Mouse (Mus musculus): ENCODE measurements around the gene A3galt2. TPM values are rescaled to one million over a fixed set of nuclear protein-coding genes. Genes with fewer than 3 reads are reported as not detected.
A peak's percentile ranks its signal among the peaks of the same experiment; 100 is the strongest.

Gene A3galt2
- total RNA-seq, 2 experiments from 2014 or later = 1.1 to 1.3 TPM

DNA sequence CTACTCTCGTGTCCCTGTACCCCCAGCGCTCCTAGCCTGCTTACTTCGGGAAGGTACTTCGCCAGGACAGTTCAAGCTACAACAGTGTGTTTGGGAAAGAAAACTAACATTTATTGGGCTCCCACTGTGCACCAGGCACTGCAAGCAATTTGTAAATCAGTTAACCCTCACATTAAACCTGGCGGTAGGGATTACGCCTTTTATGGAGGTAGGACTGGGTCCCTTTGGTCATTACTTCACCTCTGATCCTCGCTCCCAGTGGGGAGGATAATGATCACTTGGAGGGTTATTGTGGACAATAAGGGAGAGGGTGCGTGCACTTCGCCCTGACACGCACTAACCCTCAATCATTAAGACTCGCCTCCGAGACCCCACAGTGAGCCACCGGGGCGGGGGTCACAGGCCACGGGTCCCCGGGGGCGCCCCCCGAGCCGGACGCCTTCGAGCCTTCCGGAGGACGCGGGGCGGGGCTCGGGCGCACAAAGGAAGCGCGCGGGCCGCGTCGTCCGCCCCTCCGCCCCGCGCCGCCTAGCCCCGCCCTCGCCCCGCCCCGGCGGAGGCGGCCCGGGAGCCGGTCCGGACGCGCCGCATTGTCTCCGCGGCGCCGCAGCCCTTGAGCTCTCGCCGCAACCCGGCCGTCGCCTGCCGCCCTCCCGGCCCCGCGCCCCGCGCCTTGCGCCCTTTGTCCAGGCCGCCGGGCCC is 28.0 kb upstream of the A3galt2 start:
- intact Hi-C loops (cut with DNase I) = no loop called here
- peak; percentile 84 for DNase-seq

DNA sequence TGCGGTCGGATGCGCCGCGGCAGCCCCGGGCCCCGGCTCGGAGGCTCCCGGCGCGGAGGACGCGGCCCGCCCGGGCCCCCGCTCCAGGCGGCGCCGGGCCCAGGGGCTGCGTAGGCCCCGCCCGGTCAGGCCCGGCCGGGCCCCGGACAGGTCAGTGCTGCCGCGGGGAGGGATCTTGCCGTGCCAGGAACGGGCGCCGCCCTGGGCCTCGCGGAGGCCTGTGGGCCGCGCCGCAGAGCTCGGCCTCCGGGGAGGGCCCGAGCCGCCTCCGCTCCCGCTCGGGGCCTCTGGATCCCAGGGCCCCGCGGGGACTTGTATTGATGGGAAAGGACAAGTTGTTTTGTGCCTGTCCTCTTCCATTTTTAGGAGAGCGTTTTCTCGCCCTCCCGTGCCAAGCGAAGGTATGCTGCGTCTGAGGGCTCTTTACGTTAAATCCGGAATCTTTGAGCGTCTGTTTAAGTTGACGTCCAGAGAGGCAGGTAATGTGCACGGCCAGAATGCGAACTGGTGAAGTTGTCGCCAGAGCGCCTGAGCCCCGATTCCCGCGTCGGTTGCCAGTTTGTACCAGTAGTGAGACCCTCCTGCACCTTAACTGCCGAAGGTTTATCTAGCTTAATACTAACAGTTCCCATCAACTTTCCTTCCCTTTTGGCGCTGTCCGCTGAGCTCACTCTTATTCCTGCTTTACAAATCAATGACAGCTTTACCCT is 27.3 kb upstream of the A3galt2 start:
- DNase-seq = peak; percentile 32
- intact Hi-C loops (cut with DNase I) = no loop called here

DNA sequence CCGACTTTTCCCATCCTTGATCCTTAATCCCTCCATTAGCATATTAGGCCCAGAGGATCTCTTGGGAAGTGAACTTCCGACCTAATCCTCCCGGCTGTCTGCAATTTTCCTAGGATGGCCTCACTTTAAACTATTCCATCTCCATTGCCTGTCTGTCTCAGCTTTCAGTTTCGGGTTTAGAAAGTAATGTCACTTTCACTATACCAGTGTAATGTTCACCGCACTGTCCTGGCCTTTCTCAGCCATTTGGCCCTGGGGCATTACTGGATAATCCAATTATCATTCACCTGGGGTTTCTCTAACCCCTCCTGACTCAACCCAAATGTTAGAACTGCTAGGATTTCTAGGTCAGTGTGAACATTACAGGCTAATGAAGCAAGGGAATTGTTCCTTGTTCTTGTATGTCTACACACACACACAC is 26.7 kb upstream of the A3galt2 start:
- intact Hi-C loops (cut with DNase I) = no loop called here

GRCm38 (mm10) chr4:128729033-128729708 is 26.0 kb upstream of the A3galt2 start:
- peak; percentile 89 for DNase-seq
- intact Hi-C loops (cut with DNase I) = no loop called here

More for the DNA sequence above, 26.7 kb upstream of the A3galt2 start:
- no peak for DNase-seq

DNA sequence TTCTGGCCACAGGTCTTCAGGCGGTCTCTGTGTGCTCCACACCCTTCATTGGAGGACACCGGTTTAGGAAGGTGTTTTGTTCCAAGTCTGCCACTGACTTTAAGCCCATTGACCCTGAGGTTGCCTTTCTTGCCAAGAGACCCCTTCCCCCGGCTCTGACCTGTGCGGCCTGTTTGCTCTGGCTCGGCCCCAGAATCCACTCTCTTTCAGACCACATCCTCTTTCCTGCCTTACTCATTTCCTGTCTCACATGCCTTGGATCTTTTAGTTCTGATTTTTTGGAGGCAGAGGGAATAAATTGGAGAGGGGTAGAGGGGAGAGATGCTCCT is 25.5 kb upstream of the A3galt2 start:
- intact Hi-C loops (cut with DNase I) = no loop called here
- DNase-seq = no peak

DNA sequence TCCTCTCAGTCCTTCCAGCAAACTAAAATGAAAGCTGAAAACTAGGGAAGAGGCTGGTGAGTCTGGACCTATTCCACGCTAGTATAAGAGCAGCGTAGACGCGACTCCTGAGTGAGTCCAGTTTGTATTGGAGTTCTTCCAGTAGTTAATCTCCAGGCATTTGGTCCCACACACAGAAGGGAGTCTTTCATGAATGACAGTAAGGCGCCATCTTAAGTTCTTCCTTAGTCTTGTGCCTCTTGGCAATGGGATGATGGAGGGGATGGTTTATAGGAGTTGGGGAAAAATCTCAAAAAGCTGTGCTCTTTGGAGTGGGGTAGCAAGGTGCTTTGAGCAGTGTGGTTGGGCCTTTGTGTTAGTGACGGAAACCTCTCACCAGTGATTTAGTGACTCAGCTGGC is 24.9 kb upstream of the A3galt2 start:
- DNase-seq = no peak
- intact Hi-C loops (cut with DNase I) = no loop called here

DNA sequence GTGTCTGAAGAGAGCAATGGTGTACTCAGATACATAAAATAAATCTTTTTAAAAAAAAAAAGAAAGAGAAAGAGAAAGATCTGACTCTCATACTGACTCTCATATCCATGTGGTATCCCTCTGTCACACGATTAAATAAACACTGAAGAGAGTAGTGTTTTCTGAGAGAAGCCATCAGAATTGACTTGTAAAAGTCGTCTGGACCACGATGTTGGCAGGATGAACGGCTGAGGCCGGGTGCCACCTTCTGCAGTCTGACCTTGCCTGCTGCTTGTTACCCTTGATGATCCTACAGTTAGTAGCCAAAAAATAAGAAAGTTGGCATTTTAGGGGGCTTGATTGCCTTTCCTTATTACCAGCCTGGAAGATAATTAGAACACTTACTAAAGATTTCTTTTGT is 22.4 kb upstream of the A3galt2 start:
- intact Hi-C loops (cut with DNase I) = no loop called here

DNA sequence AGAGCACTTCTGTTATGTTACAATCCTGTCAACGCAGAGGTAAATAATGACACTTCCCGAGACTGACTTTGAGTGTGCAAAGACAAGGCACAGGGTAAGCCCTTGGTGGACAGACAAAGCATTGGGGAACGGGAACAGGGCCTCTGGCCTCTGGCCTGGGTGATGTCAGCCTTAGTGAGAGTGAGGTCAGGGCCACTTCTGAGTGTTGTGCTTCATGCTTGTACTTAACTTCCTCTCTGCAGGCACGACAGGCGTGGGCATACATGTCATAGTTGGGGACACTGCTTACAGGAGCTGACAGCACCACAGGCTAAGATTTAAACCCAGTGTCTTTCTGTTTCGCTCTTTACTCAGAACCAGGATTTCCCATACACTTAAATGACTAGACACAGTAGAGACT is 21.7 kb upstream of the A3galt2 start:
- no peak for DNase-seq

More for the DNA sequence above, 22.4 kb upstream of the A3galt2 start:
- no peak for DNase-seq

DNA sequence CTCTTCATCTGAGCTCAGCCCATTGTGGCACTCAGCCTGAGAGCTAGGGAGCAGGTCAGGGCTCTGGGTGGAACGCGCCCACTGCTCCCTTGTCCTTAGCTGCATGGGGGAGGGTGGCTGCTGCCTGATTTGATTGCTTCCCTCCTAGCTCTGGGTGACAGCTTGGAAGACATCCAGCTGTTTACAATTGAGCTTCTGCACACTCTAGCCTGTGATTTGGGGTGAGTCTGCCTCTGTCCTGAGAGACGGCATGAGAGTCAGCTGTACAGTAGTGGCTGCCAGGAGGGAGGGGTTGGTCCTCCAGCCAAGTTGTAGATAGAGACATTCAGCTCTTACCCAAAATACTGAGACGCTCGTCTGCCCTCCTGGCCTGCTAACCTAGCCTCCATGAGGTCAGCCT is 20.9 kb upstream of the A3galt2 start:
- peak; percentile 83 for DNase-seq
- intact Hi-C loops (cut with DNase I) = no loop called here

More for the DNA sequence above, 21.7 kb upstream of the A3galt2 start:
- intact Hi-C loops (cut with DNase I) = no loop called here

GRCm38 (mm10) chr4:128734721-128735671 is 20.2 kb upstream of the A3galt2 start:
- intact Hi-C loops (cut with DNase I) = no loop called here

GRCm38 (mm10) chr4:128737137-128737589 is 18.0 kb upstream of the A3galt2 start:
- intact Hi-C loops (cut with DNase I) = no loop called here
- DNase-seq = no peak

More at GRCm38 (mm10) chr4:128734721-128735671, 20.2 kb upstream of the A3galt2 start:
- no peak for DNase-seq

DNA sequence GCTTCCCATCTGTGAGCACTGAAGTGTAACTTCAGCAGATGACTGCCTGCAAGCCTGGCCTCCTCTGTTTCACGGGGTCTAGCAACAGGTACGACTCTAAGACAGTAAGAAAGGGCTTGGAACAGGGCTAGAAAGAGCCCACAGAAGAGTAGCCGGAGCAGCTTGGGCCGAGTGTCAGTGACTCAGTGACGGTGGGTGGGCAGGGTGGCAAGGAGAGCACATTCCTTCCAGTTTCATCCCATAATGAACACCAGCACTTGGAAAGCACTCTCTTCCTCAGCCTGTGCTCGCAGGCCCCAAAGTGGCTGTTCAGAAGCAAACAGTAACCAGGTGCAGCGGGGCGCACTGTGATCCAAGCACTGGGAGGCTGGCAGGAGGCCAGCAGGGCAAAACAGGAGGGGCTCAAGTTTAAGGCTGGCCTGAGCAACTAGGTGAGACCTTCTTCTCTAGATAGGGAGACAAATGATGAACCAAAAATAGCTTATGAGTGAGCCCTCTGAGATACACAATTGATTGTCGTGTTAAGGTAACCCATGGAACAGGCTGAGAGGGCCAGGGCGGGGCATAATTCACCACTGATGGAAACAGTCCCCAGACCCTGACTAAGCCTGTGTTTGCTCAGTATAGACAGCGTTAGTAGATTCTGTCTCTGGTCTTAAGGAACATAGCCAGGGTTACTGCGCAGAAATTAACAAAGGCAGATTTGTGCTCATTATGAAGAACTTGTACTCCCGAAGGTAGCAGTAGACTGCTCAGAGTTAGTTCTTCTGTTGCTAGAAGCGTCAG is 17.1 kb upstream of the A3galt2 start:
- DNase-seq = no peak
- intact Hi-C loops (cut with DNase I) = no loop called here

DNA sequence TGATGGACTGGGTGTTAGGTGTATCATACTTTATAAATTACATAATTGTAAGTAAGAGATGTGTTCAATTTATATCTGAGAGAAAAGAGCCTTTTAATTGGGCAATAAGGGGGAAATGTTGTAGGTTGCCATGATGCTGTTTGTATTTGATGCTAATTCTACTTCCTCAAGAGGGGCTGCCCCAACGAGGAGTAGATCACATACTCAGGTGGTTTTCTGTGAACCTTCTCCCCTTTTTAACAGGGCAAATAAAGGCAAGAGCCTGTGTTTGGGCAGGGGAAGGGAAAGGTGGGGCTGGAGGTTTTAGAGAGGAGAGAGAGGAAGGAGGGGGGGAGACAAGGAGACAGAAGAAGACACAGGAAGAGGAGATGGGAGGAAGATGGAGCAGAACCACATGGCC is 14.3 kb upstream of the A3galt2 start:
- intact Hi-C loops (cut with DNase I) = no loop called here

GRCm38 (mm10) chr4:128741906-128742305 is 13.3 kb upstream of the A3galt2 start:
- DNase-seq = no peak
- intact Hi-C loops (cut with DNase I) = no loop called here

More for the DNA sequence above, 14.3 kb upstream of the A3galt2 start:
- no peak for DNase-seq

- no peak for DNase-seq
- intact Hi-C loops (cut with DNase I) = no loop called here
Observed at GRCm38 (mm10) chr4:128742379-128742970, 12.7 kb upstream of the A3galt2 start.

GRCm38 (mm10) chr4:128743031-128743626 is 12.0 kb upstream of the A3galt2 start:
- no peak for DNase-seq
- intact Hi-C loops (cut with DNase I) = no loop called here

DNA sequence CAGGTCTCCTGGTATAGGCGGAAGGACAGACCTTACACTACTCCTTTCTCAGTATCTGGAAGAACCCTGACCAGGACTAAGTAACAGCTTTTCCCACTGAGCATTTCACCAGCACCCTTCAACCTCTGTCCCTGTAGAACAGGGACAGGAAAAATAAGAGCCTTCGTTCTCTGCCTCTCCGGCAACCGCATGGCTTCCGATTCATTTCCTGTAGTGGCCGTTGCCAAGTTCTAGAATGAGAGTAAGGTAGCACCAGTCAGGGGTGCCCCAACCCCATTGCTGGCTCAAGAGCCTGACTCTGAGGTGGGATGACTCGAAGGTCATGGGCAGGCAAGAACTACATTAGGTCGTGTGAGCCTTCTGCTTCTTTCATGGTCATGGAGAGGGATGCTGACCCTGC is 10.0 kb upstream of the A3galt2 start:
- intact Hi-C loops (cut with DNase I) = no loop called here
- DNase-seq = no peak

GRCm38 (mm10) chr4:128747614-128748270 is 7.4 kb upstream of the A3galt2 start:
- intact Hi-C loops (cut with DNase I) = loop anchor here (2.0 kb wide), 1 partner anchor 37 kb away; no protein-coding TSS in a partner anchor

More at GRCm38 (mm10) chr4:128747614-128748270, 7.4 kb upstream of the A3galt2 start:
- DNase-seq = peak; percentile 53

Data from left cerebral cortex, postnatal 4 days (tissue).